Mouse (Mus musculus): ENCODE measurements around the gene Lactb. TPM values are rescaled to one million over a fixed set of nuclear protein-coding genes. Genes with fewer than 3 reads are reported as not detected.

The Lactb gene
- polyA plus RNA-seq, 1 experiment from 2014 or later = 9.7 TPM

- ATAC-seq (replicated peaks) = no peak
- Histone ChIP-seq H3K4me1 (peaks cover 30% of the 10 kb centered on the region), H3K9ac (replicated peaks) (no peak overlapping the region), H3K4me2 (replicated peaks) (no peak overlapping the region), H3K9me3 (no peaks in the 10 kb centered on the region), H3K36me3 (no peaks in the 10 kb centered on the region), H3K4me3 (no peak overlapping the region), H3K27me3 (no peaks in the 10 kb centered on the region), H3K27ac (replicated peaks) (no peak overlapping the region)
- 43% methylated on average over 8 of the region's 8 CpGs for WGBS
Measured at GRCm38 (mm10) chr9:66937507-66937906, 37.8 kb downstream of the Lactb start.

DNA sequence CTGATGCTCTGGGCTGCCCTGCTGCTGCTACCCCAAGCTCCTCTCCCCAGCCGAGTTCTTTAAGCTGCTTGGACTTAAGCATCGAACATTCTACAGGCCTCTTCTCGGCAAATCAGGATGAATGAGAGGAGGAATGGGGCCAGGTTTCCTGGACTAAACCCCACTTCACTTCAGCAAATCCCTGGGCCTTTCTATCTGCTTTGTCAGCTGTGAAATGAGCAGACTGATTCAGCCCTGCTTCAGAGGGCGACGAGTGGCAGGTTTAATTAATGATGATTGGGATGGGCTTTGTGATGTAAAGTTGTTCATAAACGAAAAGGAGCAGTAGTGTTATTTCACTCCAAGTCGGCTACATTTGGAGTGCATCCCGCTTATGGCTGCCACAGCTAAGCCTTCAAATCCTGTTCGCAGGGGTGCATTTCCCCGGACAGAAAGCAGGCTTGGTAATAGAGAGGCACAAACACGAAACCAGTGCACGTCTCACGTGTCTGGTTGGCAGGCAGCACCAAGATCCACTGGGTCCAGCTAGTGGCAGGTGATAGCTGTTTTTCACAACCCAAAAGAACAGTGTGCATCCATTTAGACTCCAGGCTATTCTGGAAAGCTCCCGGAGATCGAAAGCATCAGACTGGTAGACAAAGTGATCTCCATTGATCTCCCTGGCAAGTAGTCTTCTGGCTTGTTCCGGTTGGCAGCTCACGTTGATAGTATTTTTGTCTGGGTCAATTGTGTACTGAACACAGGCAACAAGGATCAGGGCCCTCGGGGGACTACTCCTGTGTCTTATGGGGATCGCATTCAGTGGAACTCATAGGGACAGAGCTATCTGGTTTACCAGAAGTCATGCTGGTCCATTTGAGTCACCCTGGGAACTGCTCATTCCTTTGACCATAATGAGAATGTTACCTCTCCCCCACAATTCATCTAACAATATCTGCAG is 41.1 kb downstream of the Lactb start:
- 0 out of 2 replicates have a peak overlapping the region, but pooled peaks have one; percentile 9 for H3K4me2 ChIP-seq (replicated peaks)
- peaks cover 33% of the 10 kb centered on the region for H3K4me1 ChIP-seq
- H3K27ac ChIP-seq (replicated peaks) = peak overlapping the region; percentile 89
- WGBS = 5% methylated on average over 19 of the region's 19 CpGs
- peak; percentile 86 for ATAC-seq (replicated peaks)
- no peak overlapping the region for H3K9ac ChIP-seq (replicated peaks)
- no peaks in the 10 kb centered on the region for H3K36me3 ChIP-seq
- no peak overlapping the region for H3K4me3 ChIP-seq
- no peaks in the 10 kb centered on the region for H3K27me3 ChIP-seq
- H3K9me3 ChIP-seq = no peaks in the 10 kb centered on the region

- H3K4me1 ChIP-seq = peaks cover 39% of the 10 kb centered on the region
- H3K27ac ChIP-seq (replicated peaks) = no peak overlapping the region
- H3K9me3 ChIP-seq = no peaks in the 10 kb centered on the region
- H3K27me3 ChIP-seq = no peaks in the 10 kb centered on the region
- H3K36me3 ChIP-seq = no peaks in the 10 kb centered on the region
- no peak overlapping the region for H3K4me2 ChIP-seq (replicated peaks)
- ATAC-seq (replicated peaks) = no peak
- 72% methylated on average over 7 of the region's 7 CpGs for WGBS
- H3K9ac ChIP-seq (replicated peaks) = no peak overlapping the region
- no peak overlapping the region for H3K4me3 ChIP-seq
Measured at GRCm38 (mm10) chr9:66930351-66930750, 44.9 kb downstream of the Lactb start.

DNA sequence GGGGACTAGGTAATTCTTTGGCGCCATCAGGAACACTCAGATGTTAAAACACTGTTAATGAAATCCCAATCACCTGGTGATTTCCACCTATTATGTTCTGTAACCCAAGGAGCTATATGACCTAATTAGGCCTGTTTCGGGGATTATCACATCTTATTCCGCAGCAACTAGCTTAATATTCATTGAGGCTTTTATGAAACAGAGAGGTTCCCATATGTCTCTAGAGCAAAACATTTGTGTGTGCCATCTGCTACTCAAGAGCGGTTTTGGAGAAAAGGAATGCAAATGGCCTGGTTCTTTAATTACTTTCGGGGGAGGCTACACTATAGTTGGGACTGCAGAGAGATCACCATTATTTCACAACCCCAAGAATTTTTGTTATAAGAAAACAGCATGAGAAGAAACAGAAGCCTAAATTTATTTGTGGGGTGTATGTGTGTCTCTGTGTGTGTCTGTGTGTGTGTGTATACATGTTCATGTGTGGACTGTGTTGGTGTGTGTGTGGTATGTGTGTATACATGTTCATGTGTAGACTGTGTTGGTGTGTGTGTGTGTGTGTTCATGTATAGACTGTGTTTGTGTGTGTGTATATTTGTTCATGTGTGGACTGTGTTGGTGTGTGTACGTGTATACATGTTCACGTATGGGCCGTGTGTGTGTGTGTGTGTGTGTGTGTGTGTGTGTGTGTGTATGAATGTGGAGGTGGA is 47.4 kb downstream of the Lactb start:
- Histone ChIP-seq H3K9ac (replicated peaks) (no peak overlapping the region), H3K9me3 (no peaks in the 10 kb centered on the region), H3K27ac (replicated peaks) (peak overlapping the region; percentile 63), H3K36me3 (no peaks in the 10 kb centered on the region), H3K4me3 (no peak overlapping the region), H3K27me3 (no peaks in the 10 kb centered on the region), H3K4me1 (peaks cover 17% of the 10 kb centered on the region), H3K4me2 (replicated peaks) (no peak overlapping the region)
- ATAC-seq (replicated peaks) = peak; percentile 73
- WGBS = 44% methylated on average over 8 of the region's 8 CpGs

- Histone ChIP-seq H3K4me2 (replicated peaks) (no peak overlapping the region), H3K27me3 (no peaks in the 10 kb centered on the region), H3K9me3 (no peaks in the 10 kb centered on the region), H3K4me1 (peaks cover 13% of the 10 kb centered on the region), H3K9ac (replicated peaks) (no peak overlapping the region), H3K36me3 (no peaks in the 10 kb centered on the region), H3K4me3 (no peak overlapping the region), H3K27ac (replicated peaks) (no peak overlapping the region)
- WGBS = 79% methylated on average over 3 of the region's 3 CpGs
- ATAC-seq (replicated peaks) = no peak
Measured at GRCm38 (mm10) chr9:66925853-66926252, 49.4 kb downstream of the Lactb start.

- Histone ChIP-seq H3K27ac (replicated peaks) (no peak overlapping the region), H3K9ac (replicated peaks) (no peak overlapping the region)
- no peak for ATAC-seq (replicated peaks)
Measured at GRCm38 (mm10) chr9:66922076-66922475, 53.2 kb downstream of the Lactb start.

DNA sequence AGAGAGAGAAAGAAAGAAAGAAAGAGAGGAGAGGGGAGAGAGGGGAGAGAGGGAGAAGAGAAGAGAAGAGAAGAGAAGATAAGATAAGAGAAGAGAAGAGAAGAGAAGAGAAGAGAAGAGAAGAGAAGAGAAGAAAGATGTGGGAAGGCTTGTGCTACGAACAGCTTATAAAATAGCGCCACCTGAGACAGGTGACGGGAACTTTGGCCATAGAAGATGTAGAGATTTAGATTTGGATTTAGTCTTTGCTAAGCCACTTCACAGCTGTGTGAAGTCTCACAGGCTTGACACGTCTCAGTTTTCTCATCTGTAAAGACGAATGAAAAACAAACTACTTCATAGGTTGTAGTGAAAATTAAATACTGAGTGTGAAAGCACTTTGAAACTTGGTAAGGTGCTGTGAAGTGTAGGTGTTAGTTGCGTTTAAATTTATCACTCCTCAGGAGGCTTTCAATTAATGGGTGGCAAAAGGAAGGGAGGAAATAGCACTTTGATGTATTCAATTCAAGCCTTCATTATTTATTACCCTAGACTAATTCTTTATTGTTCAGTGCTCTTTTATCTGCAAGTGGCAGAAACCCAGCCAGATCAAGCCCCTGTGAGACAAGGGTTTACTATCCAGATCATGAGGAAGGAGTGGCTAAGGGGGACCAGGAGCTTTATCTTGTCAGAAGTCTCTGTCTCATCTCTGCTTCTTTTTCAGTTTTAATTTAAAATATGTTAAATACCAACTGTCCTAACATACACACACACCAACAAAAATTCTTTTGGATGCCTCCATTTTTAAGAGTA is 54.6 kb downstream of the Lactb start:
- Histone ChIP-seq H3K27ac (replicated peaks) (no peak overlapping the region), H3K4me2 (replicated peaks) (peak overlapping the region; percentile 55), H3K4me3 (no peak overlapping the region), H3K9me3 (no peaks in the 10 kb centered on the region), H3K27me3 (no peaks in the 10 kb centered on the region), H3K4me1 (peaks cover 37% of the 10 kb centered on the region), H3K9ac (replicated peaks) (no peak overlapping the region), H3K36me3 (no peaks in the 10 kb centered on the region)
- 12% methylated on average over 6 of the region's 6 CpGs for WGBS
- no peak for ATAC-seq (replicated peaks)

More at GRCm38 (mm10) chr9:66922076-66922475, 53.2 kb downstream of the Lactb start:
- Histone ChIP-seq H3K27me3 (no peaks in the 10 kb centered on the region), H3K4me2 (replicated peaks) (no peak overlapping the region), H3K9me3 (no peaks in the 10 kb centered on the region), H3K36me3 (no peaks in the 10 kb centered on the region), H3K4me1 (peaks cover 24% of the 10 kb centered on the region), H3K4me3 (no peak overlapping the region)
- 96% methylated on average over 1 of the region's 1 CpGs for WGBS

DNA sequence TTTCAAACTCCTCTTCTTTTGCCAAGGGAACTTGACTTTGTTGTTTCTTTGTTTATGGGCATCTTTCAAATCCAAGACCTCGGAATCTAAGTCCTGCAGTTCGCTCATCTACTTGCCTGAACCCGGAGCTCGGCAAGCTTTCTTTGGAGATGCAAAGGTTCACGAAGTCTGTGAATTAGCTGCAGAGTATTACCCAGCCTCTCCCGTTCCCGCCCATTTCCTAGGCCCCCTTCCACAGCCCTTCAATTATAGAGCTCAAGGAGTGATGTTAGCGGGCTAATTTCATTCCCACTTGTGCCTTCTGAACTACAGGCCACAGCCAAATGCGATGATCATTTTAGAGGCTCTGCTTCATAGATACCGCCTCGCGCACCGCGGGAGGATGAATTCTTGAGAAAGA is 55.3 kb downstream of the Lactb start:
- H3K27me3 ChIP-seq = no peaks in the 10 kb centered on the region
- 0% methylated on average over 14 of the region's 14 CpGs for WGBS
- ATAC-seq (replicated peaks) = peak; percentile 57

DNA sequence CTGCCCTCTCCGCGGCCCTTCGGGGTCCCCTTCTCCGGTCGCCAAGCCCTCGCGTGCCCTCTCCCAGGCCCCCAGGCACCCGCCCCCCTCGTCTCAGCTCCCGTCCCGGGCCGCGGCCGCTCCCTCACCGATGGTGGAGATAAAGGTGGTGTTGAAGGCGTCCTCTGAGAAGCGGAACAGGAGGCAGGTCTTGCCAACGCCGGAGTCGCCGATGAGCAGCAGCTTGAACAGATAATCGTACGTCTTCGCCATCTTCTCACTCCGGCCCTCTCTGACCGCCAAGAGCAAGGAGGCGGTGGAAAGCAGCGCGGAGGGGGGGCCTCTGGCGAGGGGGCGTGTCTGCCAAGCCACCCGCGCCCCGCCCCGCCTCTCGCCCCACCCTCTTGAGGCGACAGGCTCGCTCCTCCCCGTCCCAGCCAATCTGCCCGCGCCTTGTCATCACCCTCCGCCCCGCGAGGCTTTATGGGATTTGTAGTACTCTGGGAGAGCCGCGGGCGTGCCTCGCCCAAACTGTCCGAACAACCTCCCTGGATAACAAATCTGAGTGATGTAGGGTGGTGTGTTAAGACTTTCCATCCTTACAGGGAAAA is 55.8 kb downstream of the Lactb start, which contains the start of gene Rab8b:
Gene Rab8b, minus strand, starts transcription at position 306 of the 590 bp plus-strand sequence.
- Histone ChIP-seq H3K36me3 (no peaks in the 10 kb centered on the region), H3K27me3 (no peaks in the 10 kb centered on the region), H3K27ac (replicated peaks) (peak within 1 kb of the TSS; percentile 81), H3K9me3 (no peaks in the 10 kb centered on the region), H3K9ac (replicated peaks) (peak within 1 kb of the TSS; percentile 80), H3K4me3 (peak within 1 kb of the TSS; percentile 61), H3K4me2 (replicated peaks) (peak within 1 kb of the TSS; percentile 84), H3K4me1 (peaks cover 46% of the 10 kb centered on the region)
- WGBS = under 1% methylated on average over 43 of the region's 49 CpGs
- ATAC-seq (replicated peaks) = peak; percentile 99

More for the DNA sequence above, 55.3 kb downstream of the Lactb start:
- peak overlapping the region; percentile 61 for H3K4me3 ChIP-seq
- no peaks in the 10 kb centered on the region for H3K36me3 ChIP-seq
- H3K9me3 ChIP-seq = no peaks in the 10 kb centered on the region
- H3K27ac ChIP-seq (replicated peaks) = peak overlapping the region; percentile 81
- peak overlapping the region; percentile 55 for H3K4me2 ChIP-seq (replicated peaks)
- H3K4me1 ChIP-seq = peaks cover 43% of the 10 kb centered on the region
- H3K9ac ChIP-seq (replicated peaks) = peak overlapping the region; percentile 46

DNA sequence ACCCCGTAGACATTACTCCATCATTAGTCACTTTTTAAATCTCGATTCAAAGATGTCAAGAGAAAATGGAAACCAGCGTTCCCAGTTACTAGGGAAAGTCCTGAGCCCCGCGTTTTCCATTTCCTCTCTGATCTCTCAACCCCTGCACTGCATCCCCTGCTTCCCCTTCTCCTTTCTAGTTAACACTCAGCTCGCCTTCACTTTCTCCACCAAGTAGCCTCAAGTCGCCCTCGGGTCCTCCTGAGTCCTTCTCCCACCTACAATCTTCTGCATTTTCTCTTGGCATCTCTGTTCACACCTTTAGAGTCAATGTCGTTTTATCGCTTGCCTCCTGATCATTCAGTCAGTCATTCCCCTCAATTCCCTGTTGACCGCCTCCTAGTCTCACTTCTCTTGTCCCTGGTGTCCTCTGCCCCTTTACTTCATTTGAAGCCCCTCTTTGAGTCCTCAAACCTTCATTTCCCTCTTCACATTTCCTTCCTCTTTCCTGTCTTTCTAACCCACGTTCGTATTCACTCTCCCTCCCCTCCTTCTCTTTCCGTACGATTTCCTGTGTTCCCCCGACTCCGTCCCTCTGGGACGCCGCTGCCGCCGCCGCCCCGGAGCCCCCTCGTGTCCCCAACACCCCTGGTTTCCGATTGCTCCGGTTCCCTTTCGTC is 56.5 kb downstream of the Lactb start:
- 1% methylated on average over 27 of the region's 27 CpGs for WGBS
- Histone ChIP-seq H3K36me3 (no peaks in the 10 kb centered on the region), H3K4me1 (peaks cover 53% of the 10 kb centered on the region), H3K4me3 (peak overlapping the region; percentile 61), H3K4me2 (replicated peaks) (peak overlapping the region; percentile 84), H3K9me3 (no peaks in the 10 kb centered on the region), H3K27me3 (no peaks in the 10 kb centered on the region), H3K9ac (replicated peaks) (peak overlapping the region; percentile 80), H3K27ac (replicated peaks) (peak overlapping the region; percentile 80)
- no peak for ATAC-seq (replicated peaks)

DNA sequence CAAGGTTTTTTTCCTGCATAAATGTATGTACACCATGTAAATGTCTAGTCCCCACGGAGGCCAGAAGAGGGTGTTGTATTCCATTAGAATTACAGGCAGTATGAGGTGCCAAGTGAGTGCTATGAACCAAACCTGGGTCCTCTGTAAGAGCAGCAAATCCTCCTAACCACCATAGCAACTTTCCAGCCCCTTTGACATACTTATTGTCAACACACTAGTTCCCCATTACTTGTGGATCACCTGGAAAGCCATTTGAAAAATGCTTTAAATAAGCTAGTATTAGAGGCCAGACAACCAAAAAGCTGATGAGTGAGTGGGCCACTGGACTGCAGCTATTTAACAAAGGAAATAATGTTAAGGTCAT is 57.4 kb downstream of the Lactb start:
- Histone ChIP-seq H3K36me3 (no peaks in the 10 kb centered on the region), H3K4me2 (replicated peaks) (peak overlapping the region; percentile 84), H3K4me3 (peak overlapping the region; percentile 61), H3K9ac (replicated peaks) (no peak overlapping the region), H3K4me1 (peaks cover 58% of the 10 kb centered on the region), H3K27me3 (no peaks in the 10 kb centered on the region), H3K9me3 (no peaks in the 10 kb centered on the region), H3K27ac (replicated peaks) (no peak overlapping the region)
- WGBS = 72% methylated on average over 1 of the region's 1 CpGs
- no peak for ATAC-seq (replicated peaks)
